In the genomic region with DNA sequence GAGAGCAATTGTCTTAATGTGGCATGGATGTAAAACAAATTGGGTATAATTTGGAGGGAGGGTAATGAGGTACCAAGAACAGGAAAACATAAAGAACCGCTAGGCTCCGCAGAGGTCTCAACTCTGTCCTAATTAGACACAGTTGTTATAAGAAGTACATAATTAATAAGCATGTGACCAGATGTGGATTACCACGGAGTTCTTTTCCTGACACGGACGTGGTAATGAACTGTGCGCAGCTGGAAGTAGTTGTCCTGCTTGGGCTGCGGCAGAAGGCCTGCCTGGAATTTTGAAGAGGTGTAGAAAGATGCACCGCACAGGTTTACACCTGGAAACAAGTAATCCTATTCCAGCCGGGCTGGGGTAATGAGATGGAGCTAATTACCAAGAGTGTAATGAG, we compare ENCODE assay signal across 21 mouse cellular contexts. TPM values are rescaled to one million over a fixed set of nuclear protein-coding genes. Genes with fewer than 3 reads are reported as not detected.
DNase-seq lines count a peak whose midpoint lies in the region; ATAC-seq and TF ChIP-seq lines count a peak whose summit lies in the region.
"Had no signal": no experiment of that assay in that cellular context is flagged by ENCODE, and none has a peak within 500 bp of the region (broad histone marks: within the 10 kb centered on the region; RNA-seq: fewer than 3 reads in every experiment).

No protein-coding gene starts in this region.

- H3K9ac ChIP-seq in hindbrain, embryonic 13.5 days, result no peak overlapping the region
- H3K9ac ChIP-seq in hindbrain, embryonic 11.5 days (ENCODE audit: low read depth, low read length), result no peak overlapping the region
- H3K9ac ChIP-seq in embryonic facial prominence, embryonic 12.5 days, result no peak overlapping the region
- no peak overlapping the region for H3K9ac ChIP-seq in hindbrain, embryonic 14.5 days
- H3K9ac ChIP-seq in limb, embryonic 14.5 days (ENCODE audit: low read depth, low read length, severe bottlenecking), result no peak overlapping the region
- H3K9ac ChIP-seq: heart, embryonic 15.5 days; limb, embryonic 15.5 days had no signal

- no peaks in the 10 kb centered on the region for H3K9me3 ChIP-seq in hindbrain, embryonic 13.5 days
- no peaks in the 10 kb centered on the region for H3K9me3 ChIP-seq in hindbrain, embryonic 11.5 days (ENCODE audit: control insufficient read depth, low read length)
- no peaks in the 10 kb centered on the region for H3K9me3 ChIP-seq in embryonic facial prominence, embryonic 12.5 days
- no peaks in the 10 kb centered on the region for H3K9me3 ChIP-seq in hindbrain, embryonic 14.5 days (ENCODE audit: control insufficient read depth, low read length)
- no peaks in the 10 kb centered on the region for H3K9me3 ChIP-seq in limb, embryonic 14.5 days (ENCODE audit: control insufficient read depth, low read length)
- H3K9me3 ChIP-seq: G1E; heart, embryonic 15.5 days; limb, embryonic 15.5 days had no signal

- H3K4me3 ChIP-seq in hindbrain, embryonic 13.5 days, result no peak overlapping the region
- no peak overlapping the region for H3K4me3 ChIP-seq in hindbrain, embryonic 11.5 days (ENCODE audit: low read depth, low read length)
- no peak overlapping the region for H3K4me3 ChIP-seq in embryonic facial prominence, embryonic 12.5 days
- no peak overlapping the region for H3K4me3 ChIP-seq in hindbrain, embryonic 14.5 days (replicated peaks; ENCODE audit: low read length)
- H3K4me3 ChIP-seq in limb, embryonic 14.5 days (replicated peaks; ENCODE audit: low read length), result no peak overlapping the region
- no peak overlapping the region for H3K4me3 ChIP-seq in thymus, adult 2 months (ENCODE audit: control insufficient read depth, insufficient read depth, low read length)
- H3K4me3 ChIP-seq: erythroblast, embryonic 14.5 days; heart, embryonic 15.5 days; limb, embryonic 15.5 days had no signal

- no peaks in the 10 kb centered on the region for H3K27me3 ChIP-seq in hindbrain, embryonic 13.5 days
- H3K27me3 ChIP-seq in hindbrain, embryonic 11.5 days (ENCODE audit: control insufficient read depth, insufficient read depth, low read length), result no peaks in the 10 kb centered on the region
- H3K27me3 ChIP-seq in embryonic facial prominence, embryonic 12.5 days, result no peaks in the 10 kb centered on the region
- H3K27me3 ChIP-seq in hindbrain, embryonic 14.5 days (ENCODE audit: control insufficient read depth, insufficient read depth, low read length), result no peaks in the 10 kb centered on the region
- no peaks in the 10 kb centered on the region for H3K27me3 ChIP-seq in limb, embryonic 14.5 days (ENCODE audit: control insufficient read depth, insufficient read depth, low read length)
- no peaks in the 10 kb centered on the region for H3K27me3 ChIP-seq in thymus, adult 2 months (ENCODE audit: control insufficient read depth, insufficient read depth, low read length)
- H3K27me3 ChIP-seq: heart, embryonic 15.5 days; limb, embryonic 15.5 days had no signal

- ATAC-seq in hindbrain, embryonic 13.5 days (ENCODE audit: low FRiP score), result peak; percentile 26; the same call in 1 of the 2 replicates
- no peak for ATAC-seq in hindbrain, embryonic 11.5 days (ENCODE audit: low FRiP score)
- peak; percentile 22; the same call in 1 of the 2 replicates for ATAC-seq in embryonic facial prominence, embryonic 12.5 days (ENCODE audit: insufficient number of reproducible peaks, insufficient read depth, low FRiP score, low TSS enrichment)
- peak; percentile 27; the same call in 1 of the 2 replicates for ATAC-seq in hindbrain, embryonic 14.5 days (ENCODE audit: low FRiP score)
- ATAC-seq in limb, embryonic 14.5 days (ENCODE audit: low FRiP score, low read depth), result peak; percentile 62; the same call in 1 of the 2 replicates

- H3K4me2 ChIP-seq in hindbrain, embryonic 13.5 days, result no peak overlapping the region
- no peak overlapping the region for H3K4me2 ChIP-seq in hindbrain, embryonic 11.5 days (replicated peaks; ENCODE audit: low read depth, low read length)
- H3K4me2 ChIP-seq in embryonic facial prominence, embryonic 12.5 days (replicated peaks), result no peak overlapping the region
- H3K4me2 ChIP-seq in hindbrain, embryonic 14.5 days (replicated peaks), result no peak overlapping the region
- no peak overlapping the region for H3K4me2 ChIP-seq in limb, embryonic 14.5 days (replicated peaks; ENCODE audit: low read depth, low read length, severe bottlenecking)
- H3K4me2 ChIP-seq: heart, embryonic 15.5 days; limb, embryonic 15.5 days had no signal

- H3K36me3 ChIP-seq in hindbrain, embryonic 13.5 days, result 0 out of 2 replicates have a peak, but pooled peaks cover 3% of the 10 kb centered on the region
- no peaks in the 10 kb centered on the region for H3K36me3 ChIP-seq in hindbrain, embryonic 11.5 days (ENCODE audit: control insufficient read depth, insufficient read depth, low read length)
- H3K36me3 ChIP-seq in embryonic facial prominence, embryonic 12.5 days, result no peaks in the 10 kb centered on the region
- H3K36me3 ChIP-seq in hindbrain, embryonic 14.5 days (replicated peaks; ENCODE audit: control insufficient read depth, insufficient read depth), result no peaks in the 10 kb centered on the region
- no peaks in the 10 kb centered on the region for H3K36me3 ChIP-seq in limb, embryonic 14.5 days (ENCODE audit: control insufficient read depth, insufficient read depth, low read length)
- H3K36me3 ChIP-seq in thymus, adult 2 months (ENCODE audit: control insufficient read depth, insufficient read depth, low read length), result no peaks in the 10 kb centered on the region
- H3K36me3 ChIP-seq: heart, embryonic 15.5 days; limb, embryonic 15.5 days had no signal

- TF ChIP-seq POLR2A in limb, embryonic 14.5 days (IDR thresholded peaks at IDR 0.05; ENCODE audit: borderline replicate concordance, extremely low read depth, insufficient read depth, insufficient read length), result no peak
- no peak for TF ChIP-seq POLR2A in thymus, adult 2 months (IDR thresholded peaks at IDR 0.05; ENCODE audit: control insufficient read depth, extremely low read depth, insufficient read depth, low read length, poor library complexity)

- H3K4me1 ChIP-seq in hindbrain, embryonic 13.5 days (replicated peaks), result peaks cover 28% of the 10 kb centered on the region
- H3K4me1 ChIP-seq in hindbrain, embryonic 11.5 days (replicated peaks; ENCODE audit: control insufficient read depth, insufficient read depth, low read length), result no peaks in the 10 kb centered on the region; the same call in 1 of the 2 replicates
- H3K4me1 ChIP-seq in embryonic facial prominence, embryonic 12.5 days, result peaks cover 17% of the 10 kb centered on the region; the same call in 1 of the 2 replicates
- peaks cover 18% of the 10 kb centered on the region for H3K4me1 ChIP-seq in hindbrain, embryonic 14.5 days (replicated peaks; ENCODE audit: control insufficient read depth, insufficient read depth, low read length)
- H3K4me1 ChIP-seq in limb, embryonic 14.5 days (ENCODE audit: control insufficient read depth, insufficient read depth, low read length), result peaks cover 9% of the 10 kb centered on the region; the same call in 1 of the 2 replicates
- peaks cover 9% of the 10 kb centered on the region; the same call in 1 of the 2 replicates for H3K4me1 ChIP-seq in thymus, adult 2 months (replicated peaks; ENCODE audit: control insufficient read depth, insufficient read depth, low read length)

- no peak for DNase-seq in hindbrain, embryonic 11.5 days (ENCODE audit: low spot score)
- DNase-seq in hindbrain, embryonic 14.5 days (ENCODE audit: low spot score), result no peak
- no peak for DNase-seq in limb, embryonic 14.5 days (ENCODE audit: low spot score)
- no peak for DNase-seq in testis, postnatal 14 days (ENCODE audit: low spot score)
- DNase-seq in thymus, adult 2 months, result no peak
- no peak for DNase-seq in layer of hippocampus, adult 18-20 months (ENCODE audit: low spot score in 2 of 2)
- DNase-seq: adrenal gland, adult 8-10 months; cerebellum, adult 9-10 months; kidney, postnatal 25 days; lung, adult 18-20 months; lung, postnatal 36 days; right cerebral cortex, adult 18-20 months; thymus, postnatal 14 days had no signal

- no peak overlapping the region; the same call in none of the 2 replicates for H3K27ac ChIP-seq in hindbrain, embryonic 13.5 days
- no peak overlapping the region for H3K27ac ChIP-seq in hindbrain, embryonic 11.5 days (ENCODE audit: low read depth, low read length)
- no peak overlapping the region for H3K27ac ChIP-seq in embryonic facial prominence, embryonic 12.5 days
- no peak overlapping the region for H3K27ac ChIP-seq in hindbrain, embryonic 14.5 days
- H3K27ac ChIP-seq in limb, embryonic 14.5 days (replicated peaks; ENCODE audit: low read depth, low read length), result no peak overlapping the region
- H3K27ac ChIP-seq in thymus, adult 2 months (ENCODE audit: control insufficient read depth, insufficient read depth, low read length), result no peak overlapping the region
- H3K27ac ChIP-seq: heart, embryonic 15.5 days; limb, embryonic 15.5 days had no signal

- no peak for TF ChIP-seq CTCF in thymus, adult 2 months (IDR thresholded peaks at IDR 0.05; ENCODE audit: borderline replicate concordance, control insufficient read depth, extremely low read depth, insufficient read depth, low read length, poor library complexity)

- 47% methylated on average over 9 of the region's 9 CpGs for WGBS in hindbrain, embryonic 13.5 days
- 77% methylated on average over 9 of the region's 9 CpGs for WGBS in hindbrain, embryonic 11.5 days
- WGBS in embryonic facial prominence, embryonic 12.5 days, result 36% methylated on average over 9 of the region's 9 CpGs
- WGBS in hindbrain, embryonic 14.5 days, result 45% methylated on average over 9 of the region's 9 CpGs
- WGBS in limb, embryonic 14.5 days, result 17% methylated on average over 9 of the region's 9 CpGs
- 89% methylated on average over 9 of the region's 9 CpGs for WGBS in thymus, adult 2 months

RNA-seq across cellular contexts. Expression of gene Lrguk, which starts 51.4 kb away (rescaled TPM):
- 0.98 and 1.2 TPM in 2 replicates for polyA plus RNA-seq in hindbrain, embryonic 13.5 days (2015; fragmentation: Nextera tagmentation; extraction: Ambion mirVana)
- polyA plus RNA-seq in hindbrain, embryonic 11.5 days (2014; fragmentation: Nextera tagmentation; extraction: Ambion mirVana), result 0.63 and 1.9 TPM in 2 replicates
- 0.74 and 1.1 TPM in 2 replicates for polyA plus RNA-seq in embryonic facial prominence, embryonic 12.5 days (2016; fragmentation: Nextera tagmentation; extraction: Ambion mirVana)
- polyA plus RNA-seq in hindbrain, embryonic 14.5 days (2014; fragmentation: Nextera tagmentation; extraction: Ambion mirVana), result 1.3 and 1.9 TPM in 2 replicates
- 0.29 and 0.35 TPM in 2 replicates for polyA plus RNA-seq in limb, embryonic 14.5 days (2012; rRNA removed)
- 0.17 and 0.43 TPM in 2 replicates for polyA plus RNA-seq in limb, embryonic 14.5 days (2014; fragmentation: Nextera tagmentation; extraction: Ambion mirVana)
- polyA plus RNA-seq in thymus, adult 2 months (2012; rRNA removed), result 0.23 and 0.31 TPM in 2 replicates
- total RNA-seq in layer of hippocampus, adult 18-20 months (2021), result 1 to 10 TPM; 1.8 to 2.3 TPM
- total RNA-seq: granulocyte monocyte progenitor cell, adult 5-6 weeks; neutrophil, adult 5-6 weeks had no signal
- polyA plus RNA-seq: erythroblast, embryonic 14.5 days had no signal
